Mouse (Mus musculus) thymus, adult 2 months (tissue): Measurements from ENCODE around the gene Itga1. TPM values are rescaled to one million over a fixed set of nuclear protein-coding genes. Genes with fewer than 3 reads are reported as not detected.

Experiments used
- DNase-seq: peaks from one replicate; pipeline ENCODE4 v3.0.0; 2021
- H3K27ac ChIP-seq: fragments of 200-500 bp; 2 replicates; pipeline ENCODE4 v1.5.1; 2012; ENCODE audit warnings: low read length, control low read depth; ENCODE audit not compliant: control insufficient read depth, insufficient read depth
- H3K27me3 ChIP-seq: fragments of 200-500 bp; 2 replicates; pipeline ENCODE4 v1.6.1; 2012; ENCODE audit warnings: mild to moderate bottlenecking, low read length, moderate library complexity, mixed read lengths; ENCODE audit not compliant: control insufficient read depth, insufficient read depth
- H3K36me3 ChIP-seq: fragments of 200-500 bp; 2 replicates; pipeline ENCODE4 v1.6.1; 2012; ENCODE audit warnings: mild to moderate bottlenecking, low read length, moderate library complexity; ENCODE audit not compliant: control insufficient read depth, insufficient read depth
- H3K4me1 ChIP-seq: fragments of 200-500 bp; replicated peaks from 2 replicates; pipeline ENCODE4 v1.6.1; 2012; ENCODE audit warnings: low read length; ENCODE audit not compliant: control insufficient read depth, insufficient read depth
- H3K4me3 ChIP-seq: fragments of 200-500 bp; 2 replicates; pipeline ENCODE4 v1.5.1; 2012; ENCODE audit warnings: mild to moderate bottlenecking, low read length, control low read depth, moderate library complexity; ENCODE audit not compliant: control insufficient read depth, insufficient read depth
- CTCF ChIP-seq: fragments of 200-500 bp; IDR thresholded peaks from 2 replicates; pipeline ENCODE4 v1.5.1; 2012; ENCODE audit warnings: mild to moderate bottlenecking, control low read depth, low read length, moderate library complexity, borderline replicate concordance; ENCODE audit not compliant: control insufficient read depth, poor library complexity, insufficient read depth; ENCODE audit errors: extremely low read depth
- POLR2A ChIP-seq: fragments of 200-500 bp; IDR thresholded peaks from 2 replicates; pipeline ENCODE4 v1.6.1; 2012; ENCODE audit warnings: mild to moderate bottlenecking, low read length, control low read depth, moderate library complexity; ENCODE audit not compliant: control insufficient read depth, poor library complexity, insufficient read depth; ENCODE audit errors: extremely low read depth
- whole genome bisulfite sequencing: fragments of 180-500 bp; shearing (Covaris S2); methylation state at CpG from one replicate; pipeline ENCODE4 v1.1.7; 2018; 5-methylcytosine and 5-hydroxymethylcytosine counted together
- polyA plus RNA-seq: library from polyadenylated mRNA; depleted of rRNA; stranded (reverse); fragments of >200 nt; gene quantifications from 2 replicates; pipeline ENCODE4 v1.2.3, GENCODE M21; 2012

The Itga1 gene
- polyA plus RNA-seq, 1 experiment, result 2.0 TPM

DNA sequence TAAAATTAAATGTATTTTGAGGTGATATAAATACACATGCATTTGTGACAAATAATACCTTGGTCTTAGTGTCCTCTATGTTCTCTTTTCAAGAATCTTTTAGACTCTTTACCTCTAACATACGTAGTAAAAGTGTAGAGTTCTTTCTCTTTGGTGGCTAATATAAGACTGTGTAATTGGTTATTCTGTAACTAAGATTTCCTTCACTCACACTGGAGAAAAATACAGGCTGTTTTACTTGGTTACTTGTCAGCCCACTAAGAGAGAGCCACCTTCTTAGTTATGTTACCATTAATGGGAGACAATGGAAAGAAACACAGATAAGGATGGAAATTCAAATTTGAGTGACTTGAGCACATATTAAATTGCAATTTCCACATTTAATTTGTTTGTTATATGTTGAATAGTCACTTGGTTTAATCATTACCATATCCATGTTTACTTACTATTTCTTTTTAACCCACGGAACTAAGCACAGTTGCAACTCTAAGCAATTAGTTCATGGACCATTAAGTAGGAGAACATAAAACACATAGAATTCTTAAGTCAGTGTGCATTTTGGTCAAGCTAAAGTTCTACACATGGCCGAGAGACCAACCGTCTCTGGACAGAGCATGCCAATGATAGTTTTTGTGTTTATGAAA lies 34.3 kb downstream of the Itga1 start:
- no peaks in the 10 kb centered on the region for H3K4me1 ChIP-seq
- no peaks in the 10 kb centered on the region for H3K27me3 ChIP-seq
- H3K4me3 ChIP-seq, result no peak overlapping the region
- TF ChIP-seq CTCF (no peak), POLR2A (no peak)
- WGBS, result 96% methylated on average over 4 of the region's 4 CpGs
- H3K36me3 ChIP-seq, result no peaks in the 10 kb centered on the region
- no peak overlapping the region for H3K27ac ChIP-seq
- DNase-seq, result no peak

DNA sequence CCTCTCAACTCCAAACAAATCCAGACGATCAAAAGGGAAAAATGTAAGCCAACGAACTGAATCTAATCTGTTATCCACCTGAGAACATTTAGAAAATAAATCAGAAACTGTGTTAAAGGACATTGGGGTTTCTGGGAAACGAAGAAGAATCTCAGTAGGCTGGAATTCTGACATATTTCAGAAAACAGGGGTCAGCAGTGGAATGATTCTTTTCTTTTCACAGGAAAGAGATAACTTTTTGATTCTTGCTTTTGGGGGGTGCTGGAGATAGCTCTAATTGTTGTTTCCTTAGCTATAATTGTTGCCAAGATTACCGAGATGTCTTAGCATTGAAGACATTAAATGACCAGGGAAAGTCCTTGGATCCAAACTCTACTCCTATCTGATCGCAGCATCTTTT lies 44.2 kb downstream of the Itga1 start:
- Histone ChIP-seq H3K4me3 (no peak overlapping the region), H3K27ac (no peak overlapping the region)
- 86% methylated on average over 5 of the region's 5 CpGs for WGBS

DNA sequence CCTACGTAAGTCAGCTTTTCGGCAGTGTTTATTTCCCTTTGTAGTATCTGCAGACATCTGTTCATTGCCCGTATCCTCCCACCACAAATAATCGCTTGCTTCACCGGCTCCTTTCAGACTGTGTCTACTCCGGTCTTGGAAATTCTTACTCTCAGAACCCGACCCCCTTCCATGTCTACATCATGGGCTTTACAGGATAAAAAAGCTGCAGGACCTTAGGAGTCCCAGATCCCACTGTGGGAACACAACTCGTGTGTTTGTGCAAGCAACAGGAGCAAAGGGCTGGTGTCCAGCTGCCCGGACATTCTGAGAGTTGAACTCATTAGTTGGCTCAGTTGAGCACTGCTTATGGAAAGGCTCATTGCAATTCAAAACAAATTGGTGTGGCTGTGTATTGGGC lies 47.0 kb downstream of the Itga1 start:
- H3K4me1 ChIP-seq, result no peaks in the 10 kb centered on the region
- 71% methylated on average over 9 of the region's 9 CpGs for WGBS
- H3K4me3 ChIP-seq, result no peak overlapping the region
- H3K27me3 ChIP-seq, result no peaks in the 10 kb centered on the region
- no peak for TF ChIP-seq CTCF
- no peak for TF ChIP-seq POLR2A
- H3K36me3 ChIP-seq, result no peaks in the 10 kb centered on the region
- no peak for DNase-seq
- no peak overlapping the region for H3K27ac ChIP-seq

More for the DNA sequence above, 44.2 kb downstream of the Itga1 start:
- no peak for DNase-seq
- Histone ChIP-seq H3K36me3 (no peaks in the 10 kb centered on the region), H3K27me3 (no peaks in the 10 kb centered on the region), H3K4me1 (no peaks in the 10 kb centered on the region)
- TF ChIP-seq POLR2A (no peak), CTCF (no peak)

DNA sequence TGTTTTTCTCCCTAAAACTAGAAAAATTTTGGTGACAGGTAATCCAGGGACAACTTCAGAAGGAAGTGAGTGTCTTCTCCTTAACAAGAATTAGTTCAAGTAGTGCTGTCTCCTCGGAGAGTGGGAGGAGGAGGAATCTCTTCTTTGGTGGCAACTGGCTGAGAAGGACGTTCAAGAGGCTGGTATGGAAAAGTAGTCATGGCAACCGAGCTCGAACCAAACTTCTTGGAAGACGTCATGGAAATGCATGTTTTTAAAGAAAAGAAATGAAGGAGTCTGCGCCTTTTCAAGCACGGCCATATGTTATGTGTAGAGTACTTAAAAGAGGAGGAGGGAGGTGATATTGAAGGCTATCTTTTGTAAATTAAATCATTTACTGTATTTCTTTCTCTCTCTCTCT lies 49.2 kb downstream of the Itga1 start:
- no peaks in the 10 kb centered on the region for H3K36me3 ChIP-seq
- WGBS, result 96% methylated on average over 7 of the region's 7 CpGs
- H3K4me1 ChIP-seq, result no peaks in the 10 kb centered on the region
- no peak overlapping the region for H3K4me3 ChIP-seq
- DNase-seq, result no peak
- TF ChIP-seq POLR2A (no peak), CTCF (no peak)
- H3K27me3 ChIP-seq, result no peaks in the 10 kb centered on the region
- H3K27ac ChIP-seq, result no peak overlapping the region

DNA sequence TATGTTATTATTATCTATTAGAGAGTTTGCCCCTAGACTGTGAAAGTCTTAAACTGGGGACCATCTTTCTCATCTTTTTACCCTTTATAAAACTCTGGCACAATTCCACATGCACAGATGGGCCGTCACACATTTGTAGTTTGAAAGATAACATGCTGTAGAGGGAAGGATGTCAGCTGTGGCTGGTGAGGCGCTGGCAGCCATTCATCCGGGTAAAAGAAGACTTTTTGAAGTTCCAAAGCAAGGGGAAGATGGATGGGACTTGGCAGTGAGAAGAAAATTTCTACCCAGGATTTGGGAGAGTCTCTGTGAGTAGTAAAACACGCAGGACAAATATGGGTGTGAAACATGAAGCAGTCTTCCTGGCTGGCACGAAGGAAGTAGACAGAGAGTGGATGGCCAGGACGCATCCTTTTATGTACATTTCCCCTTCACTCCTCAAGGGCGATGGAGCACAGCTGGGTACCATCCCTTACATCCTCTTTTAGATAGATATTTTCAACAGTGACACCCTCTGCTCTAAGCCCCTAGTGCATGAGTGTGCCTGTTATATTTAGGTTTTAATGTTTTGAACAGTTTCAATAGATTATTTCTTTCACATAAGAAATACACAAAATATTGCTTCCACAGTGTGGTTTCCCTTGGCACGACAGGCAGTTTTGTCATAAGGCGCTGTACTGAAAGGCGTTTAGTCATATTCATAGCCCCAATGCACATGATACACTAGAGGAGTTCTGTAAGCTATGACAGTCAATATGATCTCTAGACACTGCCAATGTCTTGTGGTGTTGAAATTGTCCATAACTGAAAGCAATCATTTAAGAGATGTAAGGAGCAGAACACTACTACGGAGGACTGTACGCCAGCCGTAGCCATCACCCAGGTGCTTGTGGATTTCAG lies 50.9 kb downstream of the Itga1 start:
- Histone ChIP-seq H3K4me1 (no peaks in the 10 kb centered on the region), H3K27ac (no peak overlapping the region), H3K36me3 (no peaks in the 10 kb centered on the region), H3K4me3 (no peak overlapping the region), H3K27me3 (no peaks in the 10 kb centered on the region)
- TF ChIP-seq CTCF (no peak), POLR2A (no peak)
- 85% methylated on average over 13 of the region's 13 CpGs for WGBS
- no peak for DNase-seq

DNA sequence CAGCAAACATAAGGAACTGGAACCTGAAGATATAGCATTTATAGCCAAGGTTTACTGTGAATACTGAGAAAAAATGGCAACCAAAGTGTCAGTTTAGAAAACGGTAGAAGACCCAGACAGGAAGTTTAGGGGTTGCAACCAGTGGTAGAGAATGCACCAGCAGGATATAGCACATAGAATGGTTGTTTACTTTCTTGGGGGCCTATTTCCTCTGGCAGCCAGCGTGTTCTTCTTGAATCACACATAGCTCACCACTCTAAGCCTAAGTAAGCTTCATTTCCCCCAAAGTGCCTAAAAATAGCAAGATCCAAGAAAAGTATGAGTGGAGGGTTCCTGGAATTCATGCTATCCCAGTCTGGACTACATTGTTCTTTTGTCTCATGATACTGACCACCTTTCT lies 59.1 kb downstream of the Itga1 start:
- Histone ChIP-seq H3K27me3 (no peaks in the 10 kb centered on the region), H3K4me1 (no peaks in the 10 kb centered on the region), H3K27ac (no peak overlapping the region), H3K36me3 (no peaks in the 10 kb centered on the region), H3K4me3 (no peak overlapping the region)
- DNase-seq, result no peak
- no peak for TF ChIP-seq POLR2A
- no peak for TF ChIP-seq CTCF
- 34% methylated on average over 2 of the region's 2 CpGs for WGBS
